ENCODE assay signal across 8 mouse cellular contexts in genomic region chr11:101417101-101417855, GRCm38 (mm10). TPM values are rescaled to one million over a fixed set of nuclear protein-coding genes. Genes with fewer than 3 reads are reported as not detected.
A peak's percentile ranks its signal among the peaks of the same experiment; 100 is the strongest.
DNase-seq lines count a peak whose midpoint lies in the region; ATAC-seq and TF ChIP-seq lines count a peak whose summit lies in the region.

Gene Aarsd1 (minus strand): TSS chr11:101417615.

- no peaks in the 10 kb centered on the region for H3K27me3 ChIP-seq in embryonic facial prominence, embryonic 15.5 days
- H3K27me3 ChIP-seq in limb, embryonic 13.5 days: no peaks in the 10 kb centered on the region
- no peaks in the 10 kb centered on the region for H3K27me3 ChIP-seq in midbrain, embryonic 15.5 days (replicated peaks)
- H3K27me3 ChIP-seq in spleen, adult 2 months (ENCODE audit: control insufficient read depth, insufficient read depth, low read length): no peaks in the 10 kb centered on the region

- no peaks in the 10 kb centered on the region for H3K9me3 ChIP-seq in embryonic facial prominence, embryonic 15.5 days (replicated peaks)
- no peaks in the 10 kb centered on the region for H3K9me3 ChIP-seq in limb, embryonic 13.5 days
- H3K9me3 ChIP-seq in midbrain, embryonic 15.5 days: no peaks in the 10 kb centered on the region

- no peak for TF ChIP-seq POLR2A in bone marrow macrophage, adult 2 months (IDR thresholded peaks at IDR 0.05; ENCODE audit: borderline replicate concordance, low read depth, low read length)
- TF ChIP-seq POLR2A in spleen, adult 2 months (IDR thresholded peaks at IDR 0.05; ENCODE audit: low read depth, low read length): peak; percentile 35

- H3K4me1 ChIP-seq in bone marrow macrophage, adult 2 months (ENCODE audit: control insufficient read depth, insufficient read depth, low read length): peaks cover 5% of the 10 kb centered on the region
- peaks cover 9% of the 10 kb centered on the region; the same call in 1 of the 2 replicates for H3K4me1 ChIP-seq in embryonic facial prominence, embryonic 15.5 days
- peaks cover 7% of the 10 kb centered on the region for H3K4me1 ChIP-seq in limb, embryonic 13.5 days
- H3K4me1 ChIP-seq in midbrain, embryonic 15.5 days: peaks cover 8% of the 10 kb centered on the region
- peaks cover 5% of the 10 kb centered on the region; the same call in 1 of the 2 replicates for H3K4me1 ChIP-seq in spleen, adult 2 months (ENCODE audit: control insufficient read depth, insufficient read depth, insufficient read length)

- H3K4me2 ChIP-seq in embryonic facial prominence, embryonic 15.5 days (replicated peaks): peak within 1 kb of the TSS; percentile 73
- H3K4me2 ChIP-seq in limb, embryonic 13.5 days (replicated peaks): peak within 1 kb of the TSS; percentile 87
- H3K4me2 ChIP-seq in midbrain, embryonic 15.5 days: peak within 1 kb of the TSS; percentile 66

- peak; percentile 77 for ATAC-seq in embryonic facial prominence, embryonic 15.5 days (ENCODE audit: insufficient number of reproducible peaks, low FRiP score, low TSS enrichment, low read depth)
- peak; percentile 85 for ATAC-seq in limb, embryonic 13.5 days (ENCODE audit: low FRiP score, low read depth)
- peak; percentile 89 for ATAC-seq in midbrain, embryonic 15.5 days (replicated peaks)

- 0 out of 2 replicates have a peak within 1 kb of the TSS, but pooled peaks have one; percentile 27 for H3K27ac ChIP-seq in bone marrow macrophage, adult 2 months (ENCODE audit: insufficient read depth, low read depth, low read length)
- peak within 1 kb of the TSS; percentile 79 for H3K27ac ChIP-seq in embryonic facial prominence, embryonic 15.5 days (replicated peaks)
- peak within 1 kb of the TSS; percentile 79 for H3K27ac ChIP-seq in limb, embryonic 13.5 days
- peak within 1 kb of the TSS; percentile 90 for H3K27ac ChIP-seq in midbrain, embryonic 15.5 days
- peak within 1 kb of the TSS; percentile 49; the same call in 1 of the 2 replicates for H3K27ac ChIP-seq in spleen, adult 2 months (ENCODE audit: insufficient read depth, low read length)

- DNase-seq in 416B (ENCODE audit: low read depth): peak; percentile 86
- peak; percentile 84 to 87 for DNase-seq in heart, adult 9 months (ENCODE audit: low spot score in 2 of 2)
- DNase-seq in kidney, adult 9 months: peak; percentile 86
- DNase-seq in spleen, adult 2 months (ENCODE audit: low read depth in 1 of 2, low spot score in 2 of 2): peak; percentile 54 to 86

- under 1% methylated on average over 45 of the region's 45 CpGs for WGBS in embryonic facial prominence, embryonic 15.5 days
- under 1% methylated on average over 45 of the region's 45 CpGs for WGBS in limb, embryonic 13.5 days
- under 1% methylated on average over 44 of the region's 45 CpGs for WGBS in midbrain, embryonic 15.5 days
- WGBS in spleen, adult 2 months: under 1% methylated on average over 45 of the region's 45 CpGs

- H3K4me3 ChIP-seq in bone marrow macrophage, adult 2 months (ENCODE audit: insufficient read depth, low read length): peak within 1 kb of the TSS; percentile 69
- peak within 1 kb of the TSS; percentile 85 for H3K4me3 ChIP-seq in embryonic facial prominence, embryonic 15.5 days (replicated peaks)
- peak within 1 kb of the TSS; percentile 81 for H3K4me3 ChIP-seq in limb, embryonic 13.5 days
- H3K4me3 ChIP-seq in midbrain, embryonic 15.5 days: peak within 1 kb of the TSS; percentile 92
- peak within 1 kb of the TSS; percentile 99 for H3K4me3 ChIP-seq in spleen, adult 2 months (ENCODE audit: extremely low read depth, insufficient read depth, insufficient read length)

- H3K36me3 ChIP-seq in embryonic facial prominence, embryonic 15.5 days: peaks cover 11% of the 10 kb centered on the region; the same call in 1 of the 2 replicates
- peaks cover 16% of the 10 kb centered on the region for H3K36me3 ChIP-seq in limb, embryonic 13.5 days
- peaks cover 4% of the 10 kb centered on the region; the same call in 1 of the 2 replicates for H3K36me3 ChIP-seq in midbrain, embryonic 15.5 days (replicated peaks)
- H3K36me3 ChIP-seq in spleen, adult 2 months (ENCODE audit: control insufficient read depth, insufficient read depth, low read length): no peaks in the 10 kb centered on the region; the same call in 1 of the 2 replicates

- H3K9ac ChIP-seq in embryonic facial prominence, embryonic 15.5 days: peak within 1 kb of the TSS; percentile 72
- H3K9ac ChIP-seq in limb, embryonic 13.5 days: peak within 1 kb of the TSS; percentile 89
- peak within 1 kb of the TSS; percentile 90 for H3K9ac ChIP-seq in midbrain, embryonic 15.5 days

- TF ChIP-seq CTCF in bone marrow macrophage, adult 2 months (IDR thresholded peaks at IDR 0.05; ENCODE audit: low read depth, low read length): no peak
- no peak for TF ChIP-seq CTCF in spleen, adult 2 months (IDR thresholded peaks at IDR 0.05; ENCODE audit: extremely low read depth, insufficient read depth, insufficient read length, insufficient replicate concordance)

RNA-seq across cellular contexts. Expression of gene Aarsd1, which starts in this region (rescaled TPM):
- 15.4 and 17.8 TPM in 2 replicates for polyA plus RNA-seq in bone marrow macrophage, adult 2 months (2012; ENCODE audit: insufficient read depth, insufficient read length, missing spikeins)
- 63.4 and 65.6 TPM in 2 replicates for polyA plus RNA-seq in embryonic facial prominence, embryonic 15.5 days (2015; fragmentation: Nextera tagmentation; extraction: Ambion mirVana)
- polyA plus RNA-seq in limb, embryonic 13.5 days (2015; fragmentation: Nextera tagmentation; extraction: Ambion mirVana): 79.5 and 84.5 TPM in 2 replicates
- 103 and 108 TPM in 2 replicates for polyA plus RNA-seq in midbrain, embryonic 15.5 days (2015; fragmentation: Nextera tagmentation; extraction: Ambion mirVana)
- 17.3 and 18.3 TPM in 2 replicates for polyA plus RNA-seq in spleen, adult 2 months (2012; rRNA removed)

Comparison
In these comparisons a context has a peak if more than half of its experiments do, and no peak if none do; other contexts are left out.
1. Peak in every context shown above with its lines: DNase-seq, ATAC-seq, H3K4me3 ChIP-seq and H3K27ac ChIP-seq.
2. H3K27ac ChIP-seq: peak in every context shown above with its lines; median percentile 90 in midbrain, embryonic 15.5 days; 79 in embryonic facial prominence, embryonic 15.5 days; 79 in limb, embryonic 13.5 days; 49 in spleen, adult 2 months; 27 in bone marrow macrophage, adult 2 months.